Mouse (Mus musculus): Measurements from ENCODE around the gene Cnpy1. TPM values are rescaled to one million over a fixed set of nuclear protein-coding genes. Genes with fewer than 3 reads are reported as not detected.

Gene Cnpy1
- polyA plus RNA-seq, 2 experiments: 0.09 TPM; not detected in 1

DNA sequence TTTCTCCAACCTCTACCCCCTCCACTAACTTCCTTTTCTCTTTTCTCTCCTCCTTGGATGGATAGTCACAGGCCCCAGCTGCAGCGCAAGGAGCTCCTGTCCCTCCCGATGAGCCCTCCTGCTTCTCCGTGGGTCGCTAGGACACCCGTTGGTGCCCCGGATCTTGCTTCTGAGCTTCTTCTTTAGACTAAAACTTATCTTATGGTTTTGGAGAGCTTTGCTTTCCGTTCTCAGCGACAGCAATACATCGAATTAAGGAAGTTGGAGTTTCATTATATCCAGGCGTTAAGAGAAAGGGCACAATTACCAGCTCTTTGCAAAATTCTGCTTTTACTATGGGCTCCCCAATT lies 70.1 kb downstream of the Cnpy1 start:
- Histone ChIP-seq H3K36me3 (replicated peaks; ENCODE audit: control insufficient read depth, insufficient read depth, low read depth) (no peaks in the 10 kb centered on the region), H3K4me1 (replicated peaks; ENCODE audit: control insufficient read depth in 2 of 2, insufficient read depth in 2 of 2, low read length in 1 of 2) (no peaks in the 10 kb centered on the region), H3K9me3 (ENCODE audit: control insufficient read depth, low read length) (no peaks in the 10 kb centered on the region), H3K27ac (no peak overlapping the region), H3K4me2 (ENCODE audit: low read depth) (no peak overlapping the region), H3K9ac (replicated peaks) (no peak overlapping the region), H3K27me3 (ENCODE audit: control insufficient read depth, insufficient read depth, low read length) (peaks cover 81% of the 10 kb centered on the region), H3K4me3 (ENCODE audit: insufficient read depth in 1 of 2, low read depth in 2 of 2, low read length in 2 of 2) (no peak overlapping the region)
- under 1% methylated on average over 10 of the region's 10 CpGs for WGBS (ENCODE audit: insufficient replicate concordance)
- ATAC-seq (ENCODE audit: insufficient read depth) (no peak), DNase-seq (ENCODE audit: low read depth in 3 of 3, low spot score in 3 of 3) (no peak)
- TF ChIP-seq CTCF (IDR thresholded peaks at IDR 0.05; ENCODE audit: low read depth) (no peak), EP300 (IDR thresholded peaks at IDR 0.05; ENCODE audit: low read depth) (no peak)

DNA sequence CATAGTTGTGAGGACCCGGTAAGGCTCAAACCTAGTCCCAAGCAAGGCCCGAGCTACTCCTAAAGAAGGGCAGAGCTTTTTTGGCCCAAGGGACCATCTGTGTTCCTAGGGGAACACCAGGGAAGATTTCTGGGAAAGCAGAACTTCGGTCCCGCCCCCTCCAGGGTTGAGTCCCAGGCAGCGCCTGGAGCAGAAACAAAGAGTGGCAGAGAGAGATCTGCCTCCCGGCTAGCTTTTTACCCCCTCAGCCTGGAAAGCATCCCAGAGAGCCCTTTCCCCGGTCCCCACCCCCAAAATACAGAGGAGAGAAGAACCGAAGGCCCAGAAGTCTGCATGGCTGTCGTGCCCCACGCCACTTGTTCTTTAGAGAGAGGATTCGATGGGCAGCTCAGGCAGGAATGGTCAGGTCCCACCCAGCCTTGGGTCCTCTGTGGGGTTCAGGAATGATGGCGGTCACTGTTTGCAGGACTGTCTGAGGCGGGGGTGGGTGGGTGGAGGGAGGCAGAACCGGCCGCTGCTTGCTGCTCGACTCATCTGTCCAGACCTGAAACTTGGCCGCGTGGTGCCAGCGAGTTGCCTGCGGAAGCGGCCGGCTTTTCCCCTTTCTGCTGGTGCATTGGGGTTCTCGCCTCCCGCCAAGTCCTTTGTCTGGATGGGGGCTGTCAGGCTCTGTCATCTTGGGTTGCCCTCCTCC lies 70.6 kb downstream of the Cnpy1 start:
- no peak for TF ChIP-seq EP300 (IDR thresholded peaks at IDR 0.05; ENCODE audit: low read depth)
- TF ChIP-seq CTCF (IDR thresholded peaks at IDR 0.05; ENCODE audit: low read depth): no peak
- H3K4me1 ChIP-seq (replicated peaks; ENCODE audit: control insufficient read depth in 2 of 2, insufficient read depth in 2 of 2, low read length in 1 of 2): no peaks in the 10 kb centered on the region
- no peak for DNase-seq (ENCODE audit: low read depth in 3 of 3, low spot score in 3 of 3)
- no peaks in the 10 kb centered on the region for H3K36me3 ChIP-seq (replicated peaks; ENCODE audit: control insufficient read depth, insufficient read depth, low read depth)
- ATAC-seq (ENCODE audit: insufficient read depth): no peak
- no peak overlapping the region for H3K4me2 ChIP-seq (ENCODE audit: low read depth)
- H3K9me3 ChIP-seq (ENCODE audit: control insufficient read depth, low read length): no peaks in the 10 kb centered on the region
- H3K27me3 ChIP-seq (ENCODE audit: control insufficient read depth, insufficient read depth, low read length): peaks cover 84% of the 10 kb centered on the region
- H3K4me3 ChIP-seq (ENCODE audit: insufficient read depth in 1 of 2, low read depth in 2 of 2, low read length in 2 of 2): no peak overlapping the region
- H3K9ac ChIP-seq (replicated peaks): no peak overlapping the region
- no peak overlapping the region for H3K27ac ChIP-seq
- 3% methylated on average over 24 of the region's 24 CpGs for WGBS (ENCODE audit: insufficient replicate concordance)

DNA sequence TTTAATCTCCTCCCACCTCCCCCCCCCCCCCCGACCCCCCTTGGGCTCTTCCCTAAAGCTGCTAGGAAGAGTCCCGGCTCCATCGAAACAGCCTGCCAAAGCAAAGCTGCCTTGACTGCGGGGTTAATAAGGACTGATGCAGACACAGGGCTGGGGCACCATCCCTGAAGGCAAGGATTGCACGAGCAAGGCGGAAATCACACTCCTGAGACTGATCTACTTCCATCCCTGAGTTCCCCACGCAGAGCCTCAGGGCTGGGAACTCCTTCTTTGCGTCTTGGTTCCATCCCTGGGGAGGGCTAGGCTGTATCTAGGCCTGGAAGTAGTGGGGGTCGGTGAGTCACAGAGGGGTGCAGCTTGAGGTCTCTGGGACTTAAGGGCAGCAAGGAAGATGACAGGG lies 71.5 kb downstream of the Cnpy1 start:
- Histone ChIP-seq H3K4me3 (ENCODE audit: insufficient read depth in 1 of 2, low read depth in 2 of 2, low read length in 2 of 2) (no peak overlapping the region), H3K36me3 (replicated peaks; ENCODE audit: control insufficient read depth, insufficient read depth, low read depth) (no peaks in the 10 kb centered on the region), H3K9ac (replicated peaks) (no peak overlapping the region), H3K27ac (no peak overlapping the region), H3K4me1 (replicated peaks; ENCODE audit: control insufficient read depth in 2 of 2, insufficient read depth in 2 of 2, low read length in 1 of 2) (no peaks in the 10 kb centered on the region), H3K27me3 (ENCODE audit: control insufficient read depth, insufficient read depth, low read length) (peaks cover 88% of the 10 kb centered on the region), H3K9me3 (ENCODE audit: control insufficient read depth, low read length) (no peaks in the 10 kb centered on the region), H3K4me2 (ENCODE audit: low read depth) (no peak overlapping the region)
- ATAC-seq (ENCODE audit: insufficient read depth): no peak
- WGBS (ENCODE audit: insufficient replicate concordance): 2% methylated on average over 8 of the region's 9 CpGs
- no peak for DNase-seq (ENCODE audit: low read depth in 3 of 3, low spot score in 3 of 3)
- TF ChIP-seq EP300 (IDR thresholded peaks at IDR 0.05; ENCODE audit: low read depth) (no peak), CTCF (IDR thresholded peaks at IDR 0.05; ENCODE audit: low read depth) (no peak)

DNA sequence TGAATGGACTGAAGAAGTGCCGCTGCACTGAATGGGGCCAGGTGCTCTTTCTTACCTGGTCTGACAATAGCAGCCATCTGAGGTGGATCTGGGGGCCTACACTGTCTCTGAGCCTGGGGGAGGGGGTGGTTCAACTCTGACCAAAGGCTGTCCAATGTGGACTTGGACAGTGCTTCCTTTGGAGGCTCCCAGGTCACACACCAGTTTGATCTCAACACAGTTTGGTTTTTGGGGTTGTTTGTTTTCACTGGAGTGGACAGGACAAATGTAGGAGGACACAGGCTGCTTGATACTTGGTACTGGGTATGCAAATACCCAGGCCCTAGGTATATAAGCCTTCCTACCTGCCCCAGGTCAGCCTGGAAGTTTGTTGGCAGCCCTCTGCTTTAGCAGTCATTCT lies 71.9 kb downstream of the Cnpy1 start:
- peaks cover 90% of the 10 kb centered on the region for H3K27me3 ChIP-seq (ENCODE audit: control insufficient read depth, insufficient read depth, low read length)
- no peak overlapping the region for H3K4me2 ChIP-seq (ENCODE audit: low read depth)
- DNase-seq (ENCODE audit: low read depth in 3 of 3, low spot score in 3 of 3) (no peak), ATAC-seq (ENCODE audit: insufficient read depth) (no peak)
- no peak overlapping the region for H3K27ac ChIP-seq
- TF ChIP-seq EP300 (IDR thresholded peaks at IDR 0.05; ENCODE audit: low read depth) (no peak), CTCF (IDR thresholded peaks at IDR 0.05; ENCODE audit: low read depth) (no peak)
- no peaks in the 10 kb centered on the region for H3K4me1 ChIP-seq (replicated peaks; ENCODE audit: control insufficient read depth in 2 of 2, insufficient read depth in 2 of 2, low read length in 1 of 2)
- H3K36me3 ChIP-seq (replicated peaks; ENCODE audit: control insufficient read depth, insufficient read depth, low read depth): no peaks in the 10 kb centered on the region
- H3K4me3 ChIP-seq (ENCODE audit: insufficient read depth in 1 of 2, low read depth in 2 of 2, low read length in 2 of 2): no peak overlapping the region
- WGBS (ENCODE audit: insufficient replicate concordance): 6% methylated on average over 1 of the region's 1 CpGs
- no peaks in the 10 kb centered on the region for H3K9me3 ChIP-seq (ENCODE audit: control insufficient read depth, low read length)
- no peak overlapping the region for H3K9ac ChIP-seq (replicated peaks)

DNA sequence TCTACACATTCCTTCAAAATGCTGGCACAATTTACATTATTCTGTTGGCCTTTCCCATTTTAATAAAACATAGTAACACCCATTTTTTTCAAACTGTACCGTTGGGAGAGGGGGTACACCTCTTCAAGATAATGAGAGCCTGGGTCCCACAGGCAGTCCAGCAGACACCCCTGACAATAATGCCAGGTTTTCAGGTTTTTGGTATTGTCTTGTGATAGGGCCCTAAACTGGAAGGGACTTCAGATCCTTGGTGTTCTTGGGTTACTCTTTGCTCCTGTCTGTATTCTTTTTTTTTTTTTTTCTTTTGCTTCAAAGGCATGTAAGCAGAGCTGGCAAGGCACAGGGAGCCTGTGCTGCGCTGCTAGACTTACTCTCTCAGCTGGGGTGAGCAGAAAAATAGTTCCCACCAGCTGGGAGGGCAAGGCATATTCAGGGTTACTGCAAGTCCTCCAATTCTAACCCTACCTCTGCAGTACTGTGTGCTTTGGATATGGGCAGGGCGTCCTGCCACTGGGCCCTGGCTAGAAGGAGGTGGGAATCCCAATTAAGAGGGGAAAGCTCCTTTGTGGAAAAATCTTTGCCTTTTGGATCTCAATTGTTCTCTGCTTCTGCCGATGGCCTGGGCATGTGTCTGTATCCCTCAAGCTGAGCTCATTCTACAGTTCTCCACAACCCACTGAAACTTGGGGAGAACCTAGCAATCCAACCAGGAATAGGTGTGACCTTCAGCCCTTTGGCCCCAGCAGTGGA lies 72.5 kb downstream of the Cnpy1 start:
- Histone ChIP-seq H3K4me2 (ENCODE audit: low read depth) (no peak overlapping the region), H3K9ac (replicated peaks) (no peak overlapping the region), H3K9me3 (ENCODE audit: control insufficient read depth, low read length) (no peaks in the 10 kb centered on the region), H3K27me3 (ENCODE audit: control insufficient read depth, insufficient read depth, low read length) (peaks cover 93% of the 10 kb centered on the region), H3K36me3 (replicated peaks; ENCODE audit: control insufficient read depth, insufficient read depth, low read depth) (no peaks in the 10 kb centered on the region), H3K4me1 (replicated peaks; ENCODE audit: control insufficient read depth in 2 of 2, insufficient read depth in 2 of 2, low read length in 1 of 2) (no peaks in the 10 kb centered on the region), H3K27ac (no peak overlapping the region), H3K4me3 (ENCODE audit: insufficient read depth in 1 of 2, low read depth in 2 of 2, low read length in 2 of 2) (no peak overlapping the region)
- TF ChIP-seq EP300 (IDR thresholded peaks at IDR 0.05; ENCODE audit: low read depth) (no peak), CTCF (IDR thresholded peaks at IDR 0.05; ENCODE audit: low read depth) (no peak)
- DNase-seq (ENCODE audit: low read depth in 3 of 3, low spot score in 3 of 3) (no peak), ATAC-seq (ENCODE audit: insufficient read depth) (no peak)
- 5% methylated on average over 4 of the region's 4 CpGs for WGBS (ENCODE audit: insufficient replicate concordance)

Measured in liver, embryonic 14.5 days (tissue).